Mouse (Mus musculus) neural tube, postnatal 0 days (tissue): Measurements from ENCODE around the gene Olfr412. TPM values are rescaled to one million over a fixed set of nuclear protein-coding genes. Genes with fewer than 3 reads are reported as not detected.

Experiments
- polyA plus RNA-seq: library from polyadenylated mRNA; unstranded; fragments of >200 nt; fragmentation: Nextera tagmentation; extraction: Ambion mirVana; gene quantifications from 2 replicates; pipeline ENCODE4 v1.2.1, GENCODE M21; 2015

Olfr412 gene
- polyA plus RNA-seq = not detected in 2 replicates

GRCm38 (mm10) chr11:74361769-74362168 is at the start of gene Olfr412:
TSS of gene Olfr412 (plus strand) at chr11:74362069.

GRCm38 (mm10) chr11:74337931-74338330 is 23.9 kb upstream of the Olfr412 start, which contains the start of gene Olfr410:
TSS of gene Olfr410 (minus strand) at chr11:74338031.

GRCm38 (mm10) chr11:74352550-74352949 is 9.3 kb upstream of the Olfr412 start, which contains the start of gene Olfr411:
TSS of gene Olfr411 (minus strand) at chr11:74352650.

Other genes with a start within 250 kb of the Olfr412 start
- gene Olfr401, start 248.4 kb upstream of the Olfr412 start, polyA plus RNA-seq = not detected in 2 replicates
- not detected in 2 replicates for gene Olfr402, start 208.5 kb upstream of the Olfr412 start, polyA plus RNA-seq
- not detected in 2 replicates for gene Olfr403, start 175.8 kb upstream of the Olfr412 start, polyA plus RNA-seq
- gene Olfr43, start 150.7 kb upstream of the Olfr412 start, polyA plus RNA-seq = not detected in 2 replicates
- gene Olfr406, start 102.3 kb upstream of the Olfr412 start, polyA plus RNA-seq = not detected in 2 replicates
- not detected in 2 replicates for gene Olfr59, start 78.3 kb upstream of the Olfr412 start, polyA plus RNA-seq
- not detected in 2 replicates for gene Olfr410, start 24.0 kb upstream of the Olfr412 start, polyA plus RNA-seq
- not detected in 2 replicates for gene Olfr411, start 9.4 kb upstream of the Olfr412 start, polyA plus RNA-seq
- 14.2 and 14.7 TPM in 2 replicates for gene Rap1gap2, start 248.8 kb downstream of the Olfr412 start, polyA plus RNA-seq